ENCODE assay signal across 27 mouse cellular contexts in the genomic region with DNA sequence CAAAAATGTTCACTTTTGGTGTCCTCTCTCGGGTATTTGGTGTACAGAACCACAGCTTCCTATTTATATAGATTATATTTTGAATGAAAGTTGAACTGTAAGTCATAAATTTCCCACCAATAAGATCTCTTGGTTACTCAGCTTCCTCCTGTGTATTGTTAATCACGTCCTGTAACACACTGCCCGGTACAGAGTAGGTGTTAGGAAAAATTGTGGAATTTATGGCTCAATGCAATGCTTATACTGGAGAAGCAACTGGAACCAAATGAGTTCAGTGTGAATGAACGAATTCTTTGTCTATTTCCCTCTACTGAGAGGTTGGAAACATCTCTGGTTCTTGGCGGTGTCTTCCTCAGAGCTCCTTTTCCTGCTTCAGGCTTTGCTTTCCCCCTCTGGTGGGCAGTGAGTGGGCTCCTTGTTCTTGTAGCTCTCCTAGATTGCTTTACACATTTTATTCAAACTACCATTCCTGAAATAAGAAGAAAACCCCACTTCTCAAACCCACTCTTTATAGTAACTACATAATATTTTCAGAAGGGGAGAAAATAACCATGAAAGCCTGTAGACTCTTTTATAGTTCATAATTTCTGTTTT.
"Had no signal": no experiment of that assay in that cellular context is flagged by ENCODE, and none has a peak within 500 bp of the region (broad histone marks: within the 10 kb centered on the region; RNA-seq: fewer than 3 reads in every experiment).

No protein-coding gene starts in this region.

- DNase-seq: gastrocnemius, adult 2 months; gastrocnemius, postnatal 10 days; gastrocnemius, postnatal 25 days; heart, adult 18-20 months; heart, postnatal 10 days; heart, postnatal 4 days; kidney, adult 18-20 months; kidney, adult 8-10 months; kidney, postnatal 10 days; kidney, postnatal 25 days; kidney, postnatal 4 days; layer of hippocampus, postnatal 36 days; left cerebral cortex, postnatal 4 days had no signal

- H3K4me2 ChIP-seq: heart, embryonic 12.5 days; hindbrain, embryonic 12.5 days; hindbrain, embryonic 14.5 days; intestine, embryonic 15.5 days; kidney, embryonic 15.5 days; limb, embryonic 12.5 days; liver, embryonic 12.5 days had no signal

- H3K4me1 ChIP-seq: heart, embryonic 10.5 days; heart, embryonic 12.5 days; hindbrain, embryonic 10.5 days; hindbrain, embryonic 12.5 days; intestine, embryonic 15.5 days; kidney, embryonic 15.5 days; liver, embryonic 12.5 days had no signal

- ATAC-seq: hindbrain, embryonic 16.5 days; inflammation-experienced regulatory T-cells, adult 6 months; intestine, embryonic 15.5 days; intestine, postnatal 0 days; liver, embryonic 12.5 days had no signal

- H3K27ac ChIP-seq: gastrocnemius, adult 2 months; heart, embryonic 10.5 days; hindbrain, embryonic 10.5 days; hindbrain, embryonic 12.5 days; hindbrain, embryonic 14.5 days; intestine, embryonic 15.5 days; kidney, embryonic 15.5 days; layer of hippocampus, adult 2 months; limb, embryonic 12.5 days; liver, embryonic 12.5 days; liver, embryonic 14.5 days had no signal

- H3K9me3 ChIP-seq: heart, embryonic 10.5 days; heart, embryonic 12.5 days; hindbrain, embryonic 10.5 days; hindbrain, embryonic 12.5 days; intestine, embryonic 15.5 days; kidney, embryonic 15.5 days; limb, embryonic 12.5 days; liver, embryonic 12.5 days had no signal

- H3K9ac ChIP-seq: heart, embryonic 12.5 days; hindbrain, embryonic 12.5 days; hindbrain, embryonic 14.5 days; intestine, embryonic 15.5 days; kidney, embryonic 15.5 days; limb, embryonic 12.5 days; liver, embryonic 12.5 days; liver, embryonic 14.5 days had no signal

- H3K4me3 ChIP-seq: gastrocnemius, adult 2 months; heart, embryonic 10.5 days; heart, embryonic 12.5 days; hindbrain, embryonic 10.5 days; hindbrain, embryonic 12.5 days; intestine, embryonic 15.5 days; kidney, embryonic 15.5 days; layer of hippocampus, adult 2 months; limb, embryonic 12.5 days; liver, embryonic 12.5 days had no signal

- H3K27me3 ChIP-seq: heart, embryonic 12.5 days; hindbrain, embryonic 12.5 days; intestine, embryonic 15.5 days; kidney, embryonic 15.5 days; limb, embryonic 12.5 days; liver, embryonic 12.5 days had no signal

- H3K36me3 ChIP-seq: heart, embryonic 10.5 days; heart, embryonic 12.5 days; hindbrain, embryonic 10.5 days; hindbrain, embryonic 12.5 days; intestine, embryonic 15.5 days; kidney, embryonic 15.5 days; limb, embryonic 12.5 days; liver, embryonic 12.5 days had no signal
